Mouse (Mus musculus): ENCODE results near the gene Agbl4. TPM values are rescaled to one million over a fixed set of nuclear protein-coding genes. Genes with fewer than 3 reads are reported as not detected.
"Not testable (repeated sequence)": the region's sequence is repeated elsewhere in the genome, so short reads cannot be mapped to it uniquely, and the experiment has no call there.

Gene Agbl4
- total RNA-seq, 2 experiments from 2014 or later, result 0.16 to 0.83 TPM

DNA sequence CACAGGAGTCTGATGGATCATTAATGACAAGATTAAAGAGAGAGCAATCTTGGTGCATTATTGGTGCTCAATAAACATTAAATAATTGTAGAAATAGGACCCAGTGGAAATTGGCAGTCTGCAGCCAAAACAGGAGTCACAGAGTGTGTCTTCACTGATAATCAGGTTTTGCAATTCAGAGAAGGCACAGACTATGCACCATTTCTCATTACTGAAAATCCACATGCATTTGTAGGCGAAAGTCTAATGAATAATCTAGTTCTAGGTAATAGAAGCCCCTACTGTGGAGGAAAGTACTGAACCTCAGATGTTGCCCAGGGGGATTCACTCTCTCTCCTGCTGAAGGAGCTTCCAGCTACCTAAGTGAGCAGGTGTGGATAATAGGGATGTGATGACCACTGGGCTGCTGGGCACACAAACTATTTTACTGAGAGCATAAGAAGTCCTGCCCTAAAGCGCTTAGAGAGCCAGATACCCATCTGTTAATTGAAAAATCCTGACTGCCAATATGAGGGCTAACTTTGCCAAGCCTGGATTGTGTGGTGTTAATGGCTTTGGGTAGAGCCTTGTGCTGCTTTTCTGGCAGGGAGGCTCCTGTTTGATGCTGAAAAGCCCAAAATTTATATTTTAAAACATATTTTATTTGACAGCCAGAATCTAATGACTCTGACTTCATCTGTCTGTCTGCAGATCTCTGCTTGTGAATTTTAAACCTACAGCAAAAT, 482.4 kb downstream of the Agbl4 start:
- intact Hi-C loops (cut with DNase I), result no loop called here
- no peak for DNase-seq

DNA sequence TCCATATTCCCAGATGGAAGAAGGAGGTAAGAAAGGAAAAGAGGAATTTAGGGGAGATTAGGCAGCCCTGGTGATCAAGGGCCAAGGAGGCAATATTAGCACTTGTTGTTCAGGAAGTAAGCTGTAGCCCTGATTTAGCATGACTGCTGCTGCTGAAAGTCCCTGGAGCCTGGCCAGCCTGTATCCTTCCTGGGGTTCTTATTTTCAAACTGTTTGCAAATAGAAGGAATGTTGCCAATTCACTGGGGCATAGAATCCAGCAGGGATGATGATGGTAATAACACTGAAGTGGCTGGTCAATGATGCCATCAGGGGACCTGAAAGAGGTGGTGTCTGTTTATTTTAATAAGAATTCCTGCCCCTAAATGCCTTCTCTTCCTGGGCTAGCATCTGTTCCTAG, 518.6 kb downstream of the Agbl4 start:
- intact Hi-C loops (cut with DNase I), result no loop called here
- no peak for DNase-seq

DNA sequence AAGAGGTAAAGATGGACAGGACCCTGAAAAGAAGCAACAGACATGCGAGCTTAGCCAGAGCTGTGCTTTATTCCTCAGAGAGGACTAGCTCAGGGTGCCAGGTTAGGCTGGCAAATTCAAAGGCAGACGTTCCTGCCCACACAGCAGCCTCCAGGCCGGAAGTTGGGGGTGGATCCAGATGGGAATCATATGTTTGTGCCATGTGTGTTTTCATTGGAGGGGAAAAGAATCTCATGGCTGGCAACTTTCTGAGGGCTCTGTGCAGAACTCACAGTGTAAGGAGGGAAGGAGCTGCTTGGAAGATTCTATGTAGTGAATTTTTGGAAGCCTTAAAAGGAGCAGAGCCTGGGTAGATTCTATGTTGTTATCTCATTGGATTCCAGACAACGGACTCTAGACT, 519.1 kb downstream of the Agbl4 start:
- DNase-seq, result no peak
- intact Hi-C loops (cut with DNase I), result no loop called here

- intact Hi-C loops (cut with DNase I), result no loop called here
- DNase-seq, result no peak
Measured at GRCm38 (mm10) chr4:110921013-110921412, 523.6 kb downstream of the Agbl4 start.

DNA sequence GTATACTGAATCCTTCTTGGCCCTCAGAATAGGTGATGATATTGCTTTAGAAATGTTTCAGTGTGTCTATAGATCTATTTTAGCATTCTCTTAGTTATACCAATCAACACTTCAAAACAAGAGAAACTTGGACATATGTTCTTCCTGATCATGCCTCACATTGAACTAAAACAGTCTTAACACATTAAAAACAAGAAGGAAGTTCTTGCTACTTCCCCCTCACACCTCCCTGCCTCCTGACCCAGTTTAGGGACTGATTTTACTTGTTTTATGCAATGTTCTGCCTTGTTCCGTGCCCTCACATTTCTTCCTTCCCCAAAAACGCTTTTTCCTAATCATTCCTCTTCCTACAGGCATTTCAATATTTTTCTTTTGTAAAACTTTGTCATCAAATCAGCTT, 604.2 kb downstream of the Agbl4 start:
- intact Hi-C loops (cut with DNase I), result no loop called here
- DNase-seq, result no peak

- intact Hi-C loops (cut with DNase I), result no loop called here
- no peak for DNase-seq
Measured at GRCm38 (mm10) chr4:111004719-111005479, 607.4 kb downstream of the Agbl4 start.

- intact Hi-C loops (cut with DNase I), result no loop called here
- DNase-seq, result no peak
Measured at GRCm38 (mm10) chr4:111019376-111019775, 621.9 kb downstream of the Agbl4 start.

DNA sequence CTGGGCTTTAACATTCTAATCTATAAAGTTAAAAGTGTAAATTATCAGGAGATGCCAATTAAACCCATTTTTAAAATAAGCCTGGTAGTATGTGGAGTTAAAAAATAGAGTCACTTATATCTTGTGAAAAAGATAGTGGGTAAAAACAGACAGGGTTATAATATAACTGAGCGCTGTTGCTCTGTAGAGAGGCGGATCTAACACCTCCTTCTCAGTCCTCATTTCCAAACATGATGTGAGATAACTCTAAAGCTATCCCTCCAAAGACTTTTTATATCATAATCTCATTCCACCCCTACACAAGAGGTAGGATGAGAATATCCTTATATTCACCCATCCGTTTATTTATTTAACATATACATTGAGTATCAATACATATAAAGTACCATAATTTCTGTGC, 669.9 kb downstream of the Agbl4 start:
- intact Hi-C loops (cut with DNase I), result no loop called here
- DNase-seq, result no peak

DNA sequence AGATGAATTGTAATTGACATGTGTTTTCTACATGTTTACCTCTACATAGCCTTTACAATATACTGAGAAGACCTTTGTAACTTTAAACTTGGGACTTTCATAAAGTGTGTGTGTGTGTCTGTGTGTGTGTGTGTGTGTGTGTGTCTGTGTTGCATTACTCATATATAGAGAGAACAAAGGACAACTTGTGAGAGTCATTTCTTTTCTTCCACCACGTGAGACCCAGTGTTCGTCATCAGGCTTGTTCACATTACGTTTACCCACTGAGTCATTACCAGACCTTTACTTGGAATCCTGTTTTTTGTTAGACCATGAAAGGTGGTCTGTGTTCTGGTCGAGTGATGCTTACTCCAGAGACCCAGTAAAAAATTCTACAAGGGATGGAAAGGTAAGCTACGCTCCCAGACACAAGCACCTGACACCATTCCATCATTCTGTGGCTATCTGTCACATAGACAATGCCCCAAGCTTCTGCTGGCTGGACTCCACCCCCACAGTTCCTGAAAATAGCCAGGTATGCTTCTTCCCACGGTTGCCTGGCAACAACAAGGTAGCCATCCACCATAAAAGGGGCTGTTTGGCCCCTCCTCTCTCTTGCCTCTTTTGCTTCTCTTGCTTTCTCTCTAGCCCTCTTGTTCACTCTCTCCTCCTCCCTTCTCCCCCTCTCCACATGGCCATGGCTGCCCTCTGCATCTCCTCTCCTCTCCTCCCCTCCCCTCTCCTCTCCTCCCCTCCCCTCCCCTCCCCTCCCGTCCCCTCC, 676.5 kb downstream of the Agbl4 start:
- intact Hi-C loops (cut with DNase I), result no loop called here
- no peak for DNase-seq

DNA sequence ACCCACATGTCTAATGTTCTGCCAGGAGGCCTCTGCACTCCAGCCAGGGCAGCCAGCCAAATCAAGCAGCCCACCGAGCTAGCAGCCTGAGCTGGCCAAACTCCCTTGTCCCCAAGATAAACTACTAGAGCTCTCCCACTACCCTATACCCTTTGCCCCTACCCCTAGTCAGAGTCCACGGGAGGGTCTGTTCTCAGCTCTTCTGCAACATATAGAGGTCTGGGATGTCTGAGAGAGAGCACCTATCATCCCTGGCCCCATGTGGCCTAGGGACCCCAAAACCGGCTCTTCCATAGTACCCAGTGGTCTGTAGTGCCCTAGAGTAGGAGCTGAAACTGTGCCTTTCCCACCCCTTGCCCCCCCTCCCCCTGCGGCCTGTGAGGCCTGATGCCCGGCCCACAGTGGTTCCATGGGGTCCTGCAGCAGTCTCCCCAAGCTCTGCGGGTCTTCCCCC, 677.3 kb downstream of the Agbl4 start:
- DNase-seq, result no peak
- intact Hi-C loops (cut with DNase I), result no loop called here

- no peak for DNase-seq
- intact Hi-C loops (cut with DNase I), result no loop called here
Measured at GRCm38 (mm10) chr4:111077810-111078209, 680.3 kb downstream of the Agbl4 start.

DNA sequence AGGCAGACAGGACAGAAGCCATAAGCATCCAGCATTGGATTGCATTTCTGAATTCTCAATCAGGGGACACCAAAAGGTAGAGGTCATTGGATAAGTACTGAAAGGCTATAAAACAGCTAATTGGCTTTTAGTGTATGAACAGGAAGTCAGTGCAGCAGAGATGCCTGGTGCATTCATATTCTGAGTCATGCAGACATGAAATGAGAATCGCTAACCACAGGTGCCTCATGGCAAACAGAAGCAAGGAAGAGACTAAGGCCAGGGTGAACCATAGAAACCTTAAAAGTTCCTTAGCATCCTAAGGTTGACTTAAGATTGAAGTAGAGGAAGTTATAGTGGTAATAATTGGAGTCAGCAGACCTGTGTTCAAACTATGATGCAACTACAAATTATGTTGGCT, 687.9 kb downstream of the Agbl4 start:
- intact Hi-C loops (cut with DNase I), result no loop called here
- DNase-seq, result no peak

- no peak for DNase-seq
- intact Hi-C loops (cut with DNase I), result no loop called here
Measured at GRCm38 (mm10) chr4:111136217-111137147, 739.0 kb downstream of the Agbl4 start.

DNA sequence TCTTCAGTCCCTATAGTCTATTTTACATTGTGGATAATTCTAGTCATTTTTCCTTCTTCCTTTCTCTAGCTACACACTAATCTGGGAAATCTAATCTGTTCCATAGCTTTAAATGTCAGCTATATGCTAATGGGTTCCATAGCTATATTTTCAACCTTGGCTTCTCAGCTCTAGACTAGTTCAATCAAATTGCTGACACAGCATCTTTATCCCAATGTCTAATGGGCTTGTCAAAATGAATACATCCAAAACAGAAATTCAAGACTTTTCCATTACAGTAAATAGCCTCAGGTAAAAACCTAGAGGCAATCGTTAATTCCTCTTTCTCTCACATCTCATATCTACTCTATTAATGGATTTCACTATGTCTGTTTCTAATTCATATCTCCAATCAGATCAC, 750.3 kb downstream of the Agbl4 start:
- DNase-seq, result no peak
- intact Hi-C loops (cut with DNase I), result no loop called here

GRCm38 (mm10) chr4:111155859-111156258, 758.4 kb downstream of the Agbl4 start:
- DNase-seq, result no peak
- intact Hi-C loops (cut with DNase I), result no loop called here

- no peak for DNase-seq
- intact Hi-C loops (cut with DNase I), result no loop called here
Measured at GRCm38 (mm10) chr4:111181478-111181877, 784.0 kb downstream of the Agbl4 start.

- intact Hi-C loops (cut with DNase I), result no loop called here
- no peak for DNase-seq
Measured at GRCm38 (mm10) chr4:111200100-111200499, 802.6 kb downstream of the Agbl4 start.

- no peak for DNase-seq
- intact Hi-C loops (cut with DNase I), result no loop called here
Measured at GRCm38 (mm10) chr4:111215191-111215762, 817.8 kb downstream of the Agbl4 start.

DNA sequence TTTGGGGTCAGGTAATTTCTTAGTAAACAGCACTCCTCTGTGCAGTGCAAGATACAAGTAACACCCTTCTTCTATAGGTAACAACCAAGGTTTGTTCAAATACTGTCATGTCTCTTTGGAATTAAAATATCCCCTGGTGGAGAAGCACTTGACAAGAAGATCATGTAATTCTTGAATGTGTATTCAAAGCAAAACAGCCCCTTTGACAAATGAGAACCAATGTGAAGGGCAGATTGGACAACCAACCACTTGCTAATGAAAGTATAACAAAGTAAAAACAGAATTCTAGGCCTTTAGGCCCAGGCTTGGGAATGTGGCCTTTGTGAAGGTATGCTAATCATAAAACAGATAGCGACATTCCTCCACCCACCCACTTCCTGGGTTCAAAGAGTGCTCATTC, 821.6 kb downstream of the Agbl4 start:
- intact Hi-C loops (cut with DNase I); DNase-seq: not testable (repeated sequence)

GRCm38 (mm10) chr4:111219543-111219942, 822.1 kb downstream of the Agbl4 start:
- DNase-seq; intact Hi-C loops (cut with DNase I): not testable (repeated sequence)
